Mouse (Mus musculus) G1E (cell line): ENCODE measurements around the gene Copz1. TPM values are rescaled to one million over a fixed set of nuclear protein-coding genes. Genes with fewer than 3 reads are reported as not detected.
A peak's percentile ranks its signal among the peaks of the same experiment; 100 is the strongest.

ENCODE experiments used
- ATAC-seq: 2 replicates; pipeline ENCODE4 v1.8.0; 2016; ENCODE audit warnings: mild to moderate bottlenecking; ENCODE audit not compliant: insufficient number of reproducible peaks, poor library complexity, low FRiP score, severe bottlenecking; ENCODE audit errors: extremely low read depth
- DNase-seq: peaks from one replicate; pipeline ENCODE4 v3.0.0; 2012; ENCODE audit warnings: low spot score
- H3K27me3 ChIP-seq: 2 replicates; pipeline ENCODE4 v1.6.1; 2012; ENCODE audit warnings: mild to moderate bottlenecking, low read length, inconsistent platforms; ENCODE audit not compliant: insufficient read depth
- H3K36me3 ChIP-seq: replicated peaks from 2 replicates; pipeline ENCODE3; 2012; ENCODE audit warnings: mild to moderate bottlenecking, inconsistent platforms
- H3K4me1 ChIP-seq: 2 replicates; pipeline ENCODE4 v1.6.1; 2012; ENCODE audit warnings: low read depth, low read length, inconsistent platforms, mixed read lengths; ENCODE audit not compliant: insufficient read depth
- H3K4me3 ChIP-seq: 2 replicates; pipeline ENCODE4 v1.5.1; 2012; ENCODE audit warnings: low read depth, mild to moderate bottlenecking, inconsistent platforms, low read length, moderate library complexity, mixed read lengths
- H3K9me3 ChIP-seq: replicated peaks from 2 replicates; pipeline ENCODE4 v1.6.1; 2012; ENCODE audit warnings: inconsistent platforms
- CTCF ChIP-seq: IDR thresholded peaks from 2 replicates; pipeline ENCODE4 v1.5.1; 2012; ENCODE audit warnings: low read depth, low read length, inconsistent platforms, mixed read lengths
- GATA1 ChIP-seq: IDR thresholded peaks from 2 replicates; pipeline ENCODE4 v1.6.1; 2012; ENCODE audit warnings: borderline replicate concordance, low read length, inconsistent platforms, mixed read lengths
- GATA2 ChIP-seq: IDR thresholded peaks from 2 replicates; pipeline ENCODE4 v1.6.1; 2012; ENCODE audit warnings: low read depth, low read length, inconsistent platforms, borderline replicate concordance
- POLR2AphosphoS5 ChIP-seq: IDR thresholded peaks from 2 replicates; pipeline ENCODE4 v1.6.1; 2012; ENCODE audit warnings: low read depth, low read length, inconsistent platforms; ENCODE audit not compliant: insufficient replicate concordance
- TAL1 ChIP-seq: conservative IDR thresholded peaks from 2 replicates; pipeline ENCODE4 v1.6.1; 2012; ENCODE audit warnings: low read depth, low read length, inconsistent platforms, mixed read lengths
- polyA plus RNA-seq: library from polyadenylated mRNA; stranded (reverse); fragments of >175 nt; gene quantifications from 2 replicates; pipeline ENCODE4 v1.2.3, GENCODE M21; 2012
- total RNA-seq, 2 experiments: library from RNA; stranded (forward) in 1 of 2; stranded (reverse) in 1 of 2; fragments of 200-1000 nt in 1 of 2; fragments of >200 nt in 1 of 2; fragmentation: Nextera tagmentation in 1 of 2; gene quantifications; 2 replicates each; pipeline ENCODE4 v1.2.3; 2014 to 2017

The Copz1 gene
- total and polyA plus RNA-seq, 3 experiments: 97.2 to 494 (median 182) TPM

GRCm38 (mm10) chr15:103318201-103318816 lies 45.8 kb downstream of the Copz1 start:
- Histone ChIP-seq H3K36me3 (peaks cover 98% of the 10 kb centered on the region), H3K9me3 (no peaks in the 10 kb centered on the region), H3K4me3 (no peak overlapping the region), H3K4me1 (peaks cover 79% of the 10 kb centered on the region), H3K27me3 (no peaks in the 10 kb centered on the region)
- ATAC-seq (no peak), DNase-seq (no peak)
- TF ChIP-seq GATA2 (no peak), TAL1 (no peak), GATA1 (no peak), CTCF (no peak), POLR2AphosphoS5 (no peak)

GRCm38 (mm10) chr15:103321076-103321475 lies 48.6 kb downstream of the Copz1 start:
- no peak overlapping the region for H3K4me3 ChIP-seq
- peaks cover 77% of the 10 kb centered on the region for H3K4me1 ChIP-seq
- no peaks in the 10 kb centered on the region for H3K9me3 ChIP-seq
- DNase-seq (no peak), ATAC-seq (no peak)
- H3K36me3 ChIP-seq: peaks cover 96% of the 10 kb centered on the region
- TF ChIP-seq GATA1: no peak
- TF ChIP-seq CTCF: peak; percentile 65
- TF ChIP-seq POLR2AphosphoS5: no peak
- H3K27me3 ChIP-seq: no peaks in the 10 kb centered on the region

- Histone ChIP-seq H3K27me3 (no peaks in the 10 kb centered on the region), H3K36me3 (peaks cover 94% of the 10 kb centered on the region), H3K4me3 (peak overlapping the region; percentile 71; the same call in 1 of the 2 replicates), H3K9me3 (no peaks in the 10 kb centered on the region), H3K4me1 (peaks cover 68% of the 10 kb centered on the region)
- DNase-seq (no peak), ATAC-seq (no peak)
- TF ChIP-seq TAL1 (no peak), GATA1 (no peak)
These were observed 49.9 kb downstream of the Copz1 start for GRCm38 (mm10) chr15:103322396-103322795.

GRCm38 (mm10) chr15:103323070-103323454 lies 50.5 kb downstream of the Copz1 start:
- Histone ChIP-seq H3K27me3 (no peaks in the 10 kb centered on the region), H3K36me3 (peaks cover 94% of the 10 kb centered on the region), H3K4me3 (peak overlapping the region; percentile 71), H3K4me1 (peaks cover 62% of the 10 kb centered on the region), H3K9me3 (no peaks in the 10 kb centered on the region)
- DNase-seq (no peak), ATAC-seq (no peak)
- no peak for TF ChIP-seq CTCF
- TF ChIP-seq GATA2: no peak
- no peak for TF ChIP-seq POLR2AphosphoS5
- no peak for TF ChIP-seq GATA1
- TF ChIP-seq TAL1: no peak

GRCm38 (mm10) chr15:103323455-103324247 lies 51.1 kb downstream of the Copz1 start:
- peaks cover 58% of the 10 kb centered on the region for H3K4me1 ChIP-seq
- peaks cover 94% of the 10 kb centered on the region for H3K36me3 ChIP-seq
- no peaks in the 10 kb centered on the region for H3K27me3 ChIP-seq
- peak overlapping the region; percentile 71 for H3K4me3 ChIP-seq
- ATAC-seq: peak; percentile 87
- TF ChIP-seq CTCF: peak; percentile 97
- no peak for TF ChIP-seq TAL1
- TF ChIP-seq GATA2: no peak
- H3K9me3 ChIP-seq: no peaks in the 10 kb centered on the region
- peak; percentile 89 for DNase-seq

- peaks cover 67% of the 10 kb centered on the region for H3K4me1 ChIP-seq
- no peak for ATAC-seq
These were observed 60.6 kb downstream of the Copz1 start for GRCm38 (mm10) chr15:103333081-103333615.

More at GRCm38 (mm10) chr15:103333081-103333615, 60.6 kb downstream of the Copz1 start:
- Histone ChIP-seq H3K4me3 (peak overlapping the region; percentile 5; the same call in 1 of the 2 replicates), H3K27me3 (no peaks in the 10 kb centered on the region), H3K9me3 (no peaks in the 10 kb centered on the region), H3K36me3 (peaks cover 93% of the 10 kb centered on the region)
- no peak for DNase-seq
- TF ChIP-seq POLR2AphosphoS5 (no peak), GATA1 (no peak), CTCF (no peak), TAL1 (no peak), GATA2 (no peak)
